Mouse (Mus musculus) bone marrow, adult 2 months (tissue): ENCODE measurements around the gene Hs2st1.

Experiments
- CTCF ChIP-seq: fragments of 200-500 bp; IDR thresholded peaks from 2 replicates; pipeline ENCODE4 v1.5.1; 2011; ENCODE audit warnings: low read length, control low read depth; ENCODE audit not compliant: control insufficient read depth, insufficient read depth
- POLR2A ChIP-seq: fragments of 200-500 bp; IDR thresholded peaks from 2 replicates; pipeline ENCODE4 v1.6.1; 2011; ENCODE audit warnings: low read depth, mild to moderate bottlenecking, control low read depth, low read length, borderline replicate concordance; ENCODE audit not compliant: control insufficient read depth

DNA sequence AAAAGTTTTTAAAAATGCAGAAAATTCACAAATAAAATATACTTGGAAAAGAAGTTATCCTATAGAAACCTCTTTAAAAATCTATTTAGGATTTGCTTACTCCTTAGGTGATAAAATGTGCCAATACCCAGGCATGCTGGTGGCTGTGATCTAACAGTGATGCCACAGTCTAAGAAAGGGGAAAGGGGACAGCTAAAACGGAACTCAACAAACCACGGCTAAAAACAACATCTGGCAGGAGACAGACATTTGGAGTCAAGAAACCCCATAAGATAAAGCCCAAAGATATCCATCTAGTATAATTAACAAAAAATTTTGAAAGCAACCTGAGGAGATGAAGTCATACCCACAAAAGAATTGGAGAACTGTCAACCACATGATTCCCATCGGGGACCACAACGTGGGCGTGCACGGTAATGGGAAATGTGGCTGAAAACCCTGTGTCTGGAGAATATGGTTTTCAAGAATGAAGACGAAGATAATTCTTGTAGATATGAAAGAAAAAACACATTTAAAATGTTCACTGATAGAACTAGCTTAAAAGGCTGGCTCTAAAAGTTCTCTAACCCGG is 103.8 kb downstream of the Hs2st1 start:
- TF ChIP-seq POLR2A (no peak), CTCF (no peak)
